Mouse (Mus musculus): ENCODE measurements around the gene Thsd4.
"Not testable (repeated sequence)": the region's sequence is repeated elsewhere in the genome, so short reads cannot be mapped to it uniquely, and the experiment has no call there.

Thsd4 gene

DNA sequence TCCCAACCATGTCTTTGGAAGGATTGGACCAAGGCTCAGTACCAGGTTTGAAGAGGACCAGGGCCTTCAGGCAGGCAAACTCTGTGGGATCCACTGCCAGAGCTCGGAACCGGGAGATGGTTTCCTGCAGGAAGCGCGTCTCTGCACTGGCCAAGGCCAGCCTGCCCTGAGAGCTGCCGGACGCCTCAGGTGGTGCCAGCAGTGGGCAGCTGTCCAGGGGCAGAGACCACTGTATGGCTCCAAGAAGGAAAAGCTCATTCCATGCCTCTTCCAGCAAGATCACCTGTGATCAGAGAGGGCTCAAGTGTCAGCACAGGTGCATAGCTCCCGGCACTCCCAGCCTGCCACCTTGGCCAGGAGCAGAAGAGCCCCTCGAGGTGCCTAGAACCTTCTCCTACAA lies 574.6 kb downstream of the Thsd4 start:
- DNase-seq (ENCODE audit: low read depth, low spot score): no peak

DNA sequence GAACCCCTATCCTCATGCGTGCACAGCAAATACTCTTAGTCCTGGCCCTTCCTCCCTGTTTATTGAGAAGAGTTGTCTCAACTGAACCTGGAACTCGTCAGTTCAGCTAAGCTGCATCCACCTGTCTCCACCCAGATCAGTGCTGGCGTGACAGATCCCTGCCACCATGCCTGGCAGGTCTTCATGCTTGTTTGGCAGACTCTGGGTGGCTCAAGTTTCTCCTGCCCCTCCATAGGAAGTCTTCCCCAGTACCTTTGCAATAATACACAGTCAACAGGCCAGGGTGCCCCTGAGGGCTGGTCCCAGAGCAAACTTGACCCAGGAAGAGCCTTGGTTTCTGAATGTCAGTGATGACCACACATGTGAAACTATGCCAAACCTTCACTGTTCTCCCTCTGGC lies 576.6 kb downstream of the Thsd4 start:
- DNase-seq (ENCODE audit: low read depth, low spot score): no peak

- DNase-seq (ENCODE audit: low read depth, low spot score): no peak
Observed at GRCm38 (mm10) chr9:59943826-59944225, 578.0 kb downstream of the Thsd4 start.

DNA sequence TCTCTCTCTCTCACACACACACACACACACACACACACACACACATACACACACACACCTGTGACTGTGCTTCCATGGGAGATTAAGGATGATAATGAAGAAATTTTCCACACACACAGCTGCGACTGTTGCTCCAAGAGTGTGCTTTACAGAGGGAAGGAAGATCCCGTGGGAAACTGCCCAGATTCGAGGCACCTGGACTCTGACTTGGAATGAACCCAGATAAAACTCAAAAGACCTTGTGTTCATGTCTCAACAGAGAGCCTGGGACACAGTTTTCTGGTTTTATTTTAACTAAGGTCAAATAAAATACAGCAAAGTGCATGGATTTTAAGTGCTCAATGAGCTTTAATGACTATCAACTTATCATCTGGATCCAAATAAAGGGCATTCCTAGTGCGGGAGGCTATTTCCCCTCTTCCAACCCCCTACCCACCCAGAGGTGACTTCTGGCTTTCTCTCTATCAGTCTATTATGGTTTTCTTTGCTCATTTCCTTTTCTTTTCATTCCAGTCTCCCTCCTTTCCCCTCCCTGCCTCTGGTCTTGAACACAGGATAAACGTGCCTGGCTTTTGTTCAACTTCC lies 579.3 kb downstream of the Thsd4 start:
- DNase-seq (ENCODE audit: low read depth, low spot score): no peak

- no peak for DNase-seq (ENCODE audit: low read depth, low spot score)
Observed at GRCm38 (mm10) chr9:59941885-59942350, 579.9 kb downstream of the Thsd4 start.

- no peak for DNase-seq (ENCODE audit: low read depth, low spot score)
Observed at GRCm38 (mm10) chr9:59940913-59941884, 580.6 kb downstream of the Thsd4 start.

GRCm38 (mm10) chr9:59939691-59940090 lies 582.2 kb downstream of the Thsd4 start:
- no peak for DNase-seq (ENCODE audit: low read depth, low spot score)

DNA sequence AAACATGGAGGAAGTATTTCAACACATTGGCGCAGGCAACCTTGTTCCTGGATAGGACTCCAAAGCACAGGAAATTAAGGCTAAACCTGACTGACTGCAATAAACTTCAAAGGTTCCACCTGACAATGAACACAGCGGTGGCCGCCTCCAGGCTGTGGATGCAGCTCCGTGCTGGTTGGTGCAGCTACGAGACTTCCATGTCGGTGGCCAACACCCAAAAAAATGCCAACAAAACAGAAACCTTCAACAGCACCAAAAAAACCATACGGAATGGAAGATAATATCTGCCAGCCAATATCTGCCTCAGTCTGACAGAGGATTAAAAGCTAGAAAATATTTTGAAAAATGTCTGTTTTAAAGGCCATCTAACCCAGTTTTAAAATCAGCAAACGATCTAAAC lies 583.3 kb downstream of the Thsd4 start:
- DNase-seq (ENCODE audit: low read depth, low spot score): no peak

- not testable (repeated sequence) for DNase-seq (ENCODE audit: low read depth, low spot score)
Observed at GRCm38 (mm10) chr9:59935866-59936265, 586.0 kb downstream of the Thsd4 start.

- DNase-seq (ENCODE audit: low read depth, low spot score): no peak
Observed at GRCm38 (mm10) chr9:59930248-59930647, 591.6 kb downstream of the Thsd4 start.
